Mouse (Mus musculus) WW6 (cell line): Measurements from ENCODE around the gene Akap3.
A peak's percentile ranks its signal among the peaks of the same experiment; 100 is the strongest.

Experiments used
- DNase-seq: peaks from one replicate; pipeline ENCODE4 v3.0.0-alpha.2; 2013; ENCODE audit warnings: low read depth, low spot score

Gene Akap3

GRCm38 (mm10) chr6:126852881-126853280, at the start of gene Akap3:
TSS of gene Akap3 (plus strand) at chr6:126853098.
- no peak for DNase-seq

DNA sequence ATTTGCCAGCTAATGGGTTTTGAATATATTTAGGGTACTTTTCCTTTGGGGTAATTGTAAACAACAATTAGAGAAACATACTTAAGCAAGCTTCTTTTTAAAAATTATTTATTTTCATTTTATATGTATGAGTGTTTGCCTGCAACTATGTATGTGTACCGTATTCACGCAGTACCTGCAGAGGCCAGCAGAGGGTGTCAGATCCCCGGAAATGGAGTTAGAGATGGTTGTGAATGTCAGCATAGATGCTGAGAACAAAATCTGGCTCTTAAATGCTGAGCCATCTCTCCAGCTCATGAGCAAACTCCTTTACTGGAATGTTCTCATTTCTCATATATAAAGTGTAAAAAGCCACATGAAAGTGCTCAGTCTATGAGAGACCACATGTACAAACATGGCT, 46.1 kb upstream of the Akap3 start:
- DNase-seq: no peak

DNA sequence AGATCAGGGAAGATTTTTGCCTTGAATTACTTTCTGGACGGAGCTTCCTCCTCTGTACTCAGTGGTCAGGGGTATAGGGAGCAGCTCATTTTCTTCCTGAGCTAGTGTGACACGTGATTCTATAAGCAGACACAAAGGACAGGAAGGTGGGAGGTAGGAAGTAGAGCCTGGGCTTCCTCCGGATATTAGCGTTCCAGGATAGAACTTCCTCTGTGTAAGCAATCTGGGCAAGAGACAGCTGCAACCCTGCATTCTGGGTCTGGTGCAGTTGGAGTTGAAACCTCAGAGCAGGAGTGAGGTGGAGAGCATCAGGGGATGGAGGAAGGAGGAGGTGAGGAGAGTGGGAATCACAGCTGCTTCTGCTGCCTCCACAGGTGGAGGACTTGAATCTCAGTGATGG, 44.8 kb upstream of the Akap3 start:
- no peak for DNase-seq

DNA sequence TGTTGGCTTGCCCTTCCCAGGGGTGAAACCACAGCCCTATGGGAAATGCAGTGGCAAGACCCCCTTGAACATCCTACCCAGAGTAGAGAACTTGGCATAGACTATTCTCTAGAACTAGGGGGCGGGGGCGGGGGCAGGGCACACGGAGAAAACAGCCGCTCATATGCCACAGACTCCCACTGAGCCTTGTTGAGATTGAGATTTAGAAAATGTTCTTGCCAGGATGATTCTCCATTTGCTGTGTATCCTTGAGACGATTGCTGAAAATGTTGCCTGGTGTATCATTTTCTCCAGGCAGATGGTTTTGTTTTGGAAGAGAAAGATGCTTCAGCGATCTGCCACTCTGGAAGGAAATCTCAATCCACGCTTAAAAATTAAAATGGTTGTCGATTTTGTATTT, 44.3 kb upstream of the Akap3 start:
- DNase-seq: no peak

GRCm38 (mm10) chr6:126811481-126811880, 41.4 kb upstream of the Akap3 start:
- no peak for DNase-seq

DNA sequence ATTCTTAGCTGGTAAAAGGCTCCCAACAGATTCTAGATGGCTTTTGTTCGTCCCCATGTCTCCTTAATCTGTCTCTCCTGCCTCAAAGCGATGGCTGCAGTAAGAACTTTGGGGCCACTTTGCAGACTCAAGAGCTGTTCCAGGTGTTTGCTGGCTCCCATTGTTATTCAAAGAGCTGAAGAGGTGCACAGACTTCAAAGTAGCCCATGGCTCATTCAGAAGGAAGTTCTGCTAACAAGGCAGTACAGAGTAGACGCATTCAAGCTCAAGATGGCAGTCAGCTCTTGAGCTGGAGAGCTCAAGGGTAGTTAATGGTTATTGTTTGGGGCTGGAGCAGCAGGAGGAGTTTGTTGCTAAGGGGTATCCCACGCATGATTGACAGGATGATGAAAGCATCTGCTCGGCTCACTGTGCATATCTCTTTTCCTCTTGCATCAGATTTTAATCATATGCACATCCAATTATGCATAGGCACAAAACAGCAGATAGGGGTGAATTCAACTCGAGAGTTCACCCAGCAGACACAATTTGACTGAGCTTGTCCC, 37.6 kb upstream of the Akap3 start:
- DNase-seq: peak; percentile 24

GRCm38 (mm10) chr6:126816338-126816737, 36.6 kb upstream of the Akap3 start:
- DNase-seq: no peak

- DNase-seq: no peak
Measured at GRCm38 (mm10) chr6:126823087-126823486, 29.8 kb upstream of the Akap3 start.

GRCm38 (mm10) chr6:126836628-126837027, 16.3 kb upstream of the Akap3 start:
- no peak for DNase-seq

DNA sequence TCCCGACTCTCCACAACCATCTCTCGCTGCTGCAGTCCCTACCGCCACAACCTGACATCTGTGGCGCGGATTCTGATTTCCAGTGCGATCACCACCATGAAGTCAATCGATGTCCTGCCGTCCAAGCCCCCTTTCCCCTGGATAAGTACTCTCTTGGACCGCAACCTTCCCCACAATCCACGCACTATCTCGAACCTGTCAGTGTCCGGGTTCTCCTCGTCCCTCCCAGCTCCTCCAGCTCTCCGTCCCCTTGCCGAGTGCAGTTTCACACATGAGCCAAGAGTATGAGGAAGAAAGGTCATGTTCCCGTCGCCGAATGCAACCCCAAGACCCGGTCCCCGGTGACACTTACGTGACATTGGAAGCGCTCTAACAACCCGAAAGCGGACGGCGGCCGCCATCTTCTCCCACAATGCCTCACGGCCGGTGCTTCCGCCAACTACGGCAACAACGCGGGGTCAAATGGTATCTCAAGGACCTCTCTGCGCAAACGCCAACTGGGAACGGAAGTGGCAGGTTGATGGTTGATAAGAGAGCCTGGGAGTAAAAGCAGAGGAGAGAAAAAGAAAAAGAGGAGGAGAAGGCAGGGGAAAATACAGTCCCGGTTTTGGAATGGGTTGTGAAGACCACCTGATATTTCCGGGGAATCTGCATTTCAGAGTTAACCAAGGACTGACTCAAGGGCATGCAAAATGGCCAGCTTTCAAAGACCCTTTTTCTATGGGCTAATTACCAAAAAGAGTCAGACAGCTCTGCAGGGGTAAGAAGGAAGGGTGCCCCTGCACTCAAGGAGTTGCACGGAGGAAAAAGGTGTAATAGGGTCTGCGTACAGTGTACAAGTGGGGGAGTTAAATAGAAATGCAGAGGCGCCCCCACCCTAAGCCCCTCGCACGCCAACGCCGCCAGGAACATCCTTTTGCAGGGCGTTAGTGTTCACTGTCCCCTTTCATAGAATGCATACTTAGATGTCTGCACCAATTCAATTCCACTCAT, 3.9 kb upstream of the Akap3 start, which contains the start of gene Ndufa9:
Ndufa9 (minus strand) TSS at position 425 of the 993 bp plus-strand sequence.
- DNase-seq: peak; percentile 87

DNA sequence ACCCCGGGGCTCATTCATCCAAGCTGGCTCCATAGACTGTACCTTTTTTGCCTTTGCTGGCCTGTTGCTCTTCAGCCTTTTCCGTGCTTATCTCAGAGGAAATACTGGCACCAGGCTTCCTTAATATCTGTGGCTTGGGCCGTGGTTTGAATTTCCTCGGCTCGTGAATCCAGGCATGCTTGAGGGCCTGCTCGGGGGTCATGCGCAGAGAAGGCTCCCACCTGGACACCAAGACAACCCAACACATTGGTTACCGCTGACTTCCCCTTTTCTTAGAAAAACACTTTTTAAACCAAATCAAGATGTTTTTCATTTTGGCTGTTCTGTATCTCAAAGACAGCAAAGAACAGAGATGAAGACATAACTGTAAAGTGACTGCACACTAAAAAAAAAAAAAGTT, 24.2 kb downstream of the Akap3 start:
- DNase-seq: no peak

GRCm38 (mm10) chr6:126907378-126907777, 54.5 kb downstream of the Akap3 start:
- no peak for DNase-seq

- no peak for DNase-seq
Measured at GRCm38 (mm10) chr6:126907876-126908275, 55.0 kb downstream of the Akap3 start.

DNA sequence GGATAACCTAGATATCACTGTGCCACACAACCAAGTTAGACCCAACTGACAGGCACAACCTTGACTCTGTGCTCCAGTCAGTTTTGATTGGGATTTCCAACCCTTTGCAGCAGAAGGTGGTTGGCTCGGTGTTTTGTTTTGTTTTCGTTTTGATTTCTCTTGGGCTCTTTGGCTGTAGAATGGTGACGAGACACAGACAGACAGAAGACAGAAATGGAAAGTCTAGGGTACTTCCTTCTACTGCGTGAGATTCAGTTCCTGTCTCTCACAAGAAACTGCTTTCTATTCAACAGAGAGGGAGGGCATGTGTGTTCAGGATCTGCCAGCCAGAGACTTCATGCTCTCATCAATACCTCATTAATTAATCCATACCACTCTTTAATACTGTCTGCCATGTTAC, 57.8 kb downstream of the Akap3 start:
- DNase-seq: no peak

GRCm38 (mm10) chr6:126914928-126915327, 62.0 kb downstream of the Akap3 start:
- no peak for DNase-seq

DNA sequence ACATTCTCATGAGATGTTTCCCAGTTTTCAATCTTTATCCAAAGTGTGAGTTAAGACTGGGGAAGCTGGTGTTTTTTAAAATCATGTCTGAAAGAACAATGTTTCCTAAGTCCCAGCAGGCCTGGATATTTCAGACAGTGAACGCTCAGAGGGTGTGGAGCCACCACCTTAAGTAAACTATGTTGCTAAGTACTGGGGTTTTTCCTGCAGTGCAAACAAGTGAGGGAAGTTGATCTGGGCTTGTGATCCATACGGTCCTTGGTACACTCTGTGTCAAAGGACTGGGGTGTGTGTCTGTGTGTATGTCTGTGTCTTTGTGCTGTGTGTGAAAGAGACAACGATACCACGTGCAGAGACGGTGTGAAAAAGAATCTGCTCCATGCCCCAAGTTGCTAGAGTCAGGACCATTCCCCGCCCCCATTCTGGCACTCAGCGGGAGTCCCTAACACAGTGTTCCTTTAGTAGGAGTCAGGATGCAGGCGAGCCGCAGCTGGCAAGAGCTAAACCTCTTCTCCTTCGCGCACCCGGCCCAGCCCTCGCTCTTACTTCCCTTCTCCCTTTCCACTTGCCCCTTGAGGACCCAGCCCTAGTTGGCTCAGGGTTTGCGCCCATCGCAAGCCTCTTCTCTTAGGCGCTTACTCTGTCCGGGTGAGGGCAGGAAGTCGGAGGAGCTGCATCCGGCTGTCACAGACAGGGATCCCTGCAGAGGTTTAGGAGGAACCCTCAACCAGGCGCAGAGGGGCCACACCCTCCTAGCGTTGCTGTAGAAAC, 68.4 kb downstream of the Akap3 start, which contains the start of gene Dyrk4:
Dyrk4 (minus strand) TSS at position 729 of the 771 bp plus-strand sequence.
- DNase-seq: peak; percentile 59
